Mouse (Mus musculus): Measurements from ENCODE around the gene Otulin. TPM values are rescaled to one million over a fixed set of nuclear protein-coding genes. Genes with fewer than 3 reads are reported as not detected.

The Otulin gene
- polyA plus RNA-seq, 1 experiment from 2014 or later, result 32.2 TPM

DNA sequence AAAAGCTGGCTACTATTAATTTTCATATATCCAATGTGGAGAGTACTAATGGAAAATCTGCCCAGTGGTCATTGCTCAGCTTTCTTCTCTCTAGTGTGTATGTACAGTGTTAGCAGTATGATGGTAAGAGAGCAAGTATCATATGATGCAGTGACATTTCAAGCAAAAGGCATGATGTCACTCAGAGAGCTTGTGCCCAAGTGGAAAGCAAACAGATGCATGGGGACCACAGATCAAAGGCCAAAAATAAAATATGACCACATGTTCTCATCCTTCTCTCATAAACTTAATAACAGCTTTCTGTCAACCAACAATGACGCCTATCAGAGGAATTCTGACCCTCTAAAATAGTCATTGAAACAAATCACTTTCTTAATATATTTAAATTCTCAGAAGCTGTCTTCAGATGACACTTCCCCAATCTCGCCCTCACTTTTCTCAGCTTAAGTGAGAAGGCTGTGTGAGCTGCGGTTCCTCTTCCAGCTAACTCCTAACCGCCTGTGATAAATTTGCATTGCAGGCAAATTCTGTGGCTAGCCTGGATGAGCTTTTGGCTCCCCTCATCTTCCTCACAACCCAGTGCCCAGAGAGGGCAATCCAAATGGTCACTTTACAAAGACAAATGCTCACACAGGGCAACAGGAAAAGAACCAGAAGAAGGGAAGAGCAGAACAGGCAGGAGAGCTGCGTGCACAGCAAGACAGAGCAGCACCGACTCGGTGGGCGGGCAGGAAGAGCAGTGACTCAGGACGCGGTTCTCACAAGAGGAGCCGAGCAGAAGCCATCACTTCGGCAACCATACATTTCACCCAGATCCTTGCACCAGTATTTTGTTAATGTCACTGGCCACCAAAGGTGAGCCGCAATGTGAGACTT is 5.2 kb downstream of the Otulin start:
- no peaks in the 10 kb centered on the region for H3K27me3 ChIP-seq
- no peak overlapping the region for H3K9ac ChIP-seq
- H3K27ac ChIP-seq, result no peak overlapping the region
- no peak for ATAC-seq (ENCODE audit: borderline replicate concordance, extremely low read depth, low FRiP score, low TSS enrichment)
- H3K4me3 ChIP-seq, result no peak overlapping the region
- no peaks in the 10 kb centered on the region for H3K9me3 ChIP-seq
- peaks cover 15% of the 10 kb centered on the region for H3K4me1 ChIP-seq
- 82% methylated on average over 13 of the region's 13 CpGs for WGBS
- H3K4me2 ChIP-seq, result no peak overlapping the region
- H3K36me3 ChIP-seq, result peaks cover 25% of the 10 kb centered on the region

DNA sequence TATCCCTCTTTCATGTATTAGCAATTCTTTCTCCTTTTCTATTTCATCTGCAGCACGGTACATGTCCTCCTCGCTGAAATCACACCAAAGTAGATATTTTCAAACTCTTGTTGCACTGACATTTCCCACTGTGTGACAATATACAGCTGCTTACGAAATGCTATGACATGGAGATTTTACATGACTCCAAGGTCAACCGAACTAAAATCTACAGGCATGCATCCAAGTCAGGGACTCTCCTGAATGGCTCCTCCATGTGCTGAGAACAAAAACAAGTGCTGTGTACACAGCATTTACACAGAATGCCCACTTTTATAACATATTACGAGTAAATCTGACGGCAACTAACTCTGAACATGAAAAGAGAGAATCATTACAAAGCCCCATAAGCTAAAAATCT is 7.2 kb downstream of the Otulin start:
- ATAC-seq (ENCODE audit: borderline replicate concordance, extremely low read depth, low FRiP score, low TSS enrichment), result no peak
- no peak overlapping the region for H3K27ac ChIP-seq
- H3K9ac ChIP-seq, result no peak overlapping the region
- H3K4me2 ChIP-seq, result no peak overlapping the region
- H3K4me1 ChIP-seq, result 0 out of 2 replicates have a peak, but pooled peaks cover 3% of the 10 kb centered on the region
- no peak overlapping the region for H3K4me3 ChIP-seq
- WGBS, result 71% methylated on average over 6 of the region's 6 CpGs
- peaks cover 29% of the 10 kb centered on the region for H3K36me3 ChIP-seq
- no peaks in the 10 kb centered on the region for H3K9me3 ChIP-seq
- H3K27me3 ChIP-seq, result no peaks in the 10 kb centered on the region

DNA sequence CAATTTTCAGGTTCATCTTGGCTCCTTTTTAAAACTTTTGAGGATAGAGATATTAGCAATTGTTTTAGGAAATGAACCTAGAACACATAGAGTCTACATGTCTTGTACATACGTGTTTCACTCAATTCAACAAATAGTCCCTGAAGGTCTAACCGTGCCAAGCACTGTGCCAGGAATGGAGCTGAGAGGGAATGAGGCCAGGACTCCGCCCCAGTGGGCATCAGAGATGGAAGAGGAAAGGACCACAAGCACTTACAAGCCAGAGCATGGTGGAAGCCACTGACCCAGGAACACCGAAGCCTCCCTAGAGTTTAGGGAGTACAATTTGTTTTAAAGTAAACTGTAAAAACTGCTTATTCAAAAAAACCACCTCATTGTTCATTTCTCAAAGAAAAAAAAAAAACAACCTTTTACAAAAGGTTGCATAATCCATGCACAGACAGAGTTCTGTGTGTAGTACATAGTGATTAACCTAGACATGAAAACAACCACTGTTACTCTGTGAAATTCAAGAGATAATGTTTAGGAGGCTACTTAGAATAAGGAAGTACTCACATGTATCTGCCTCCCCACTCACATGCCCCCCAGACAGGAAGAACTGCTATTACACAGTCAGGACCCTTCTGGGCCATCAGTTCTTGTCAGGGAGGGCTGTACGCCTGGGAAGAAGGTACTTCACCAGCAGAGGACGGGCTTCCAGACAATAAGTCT is 9.9 kb downstream of the Otulin start:
- H3K9ac ChIP-seq, result no peak overlapping the region
- no peak for ATAC-seq (ENCODE audit: borderline replicate concordance, extremely low read depth, low FRiP score, low TSS enrichment)
- H3K36me3 ChIP-seq, result peaks cover 29% of the 10 kb centered on the region
- H3K27ac ChIP-seq, result no peak overlapping the region
- WGBS, result 80% methylated on average over 6 of the region's 6 CpGs
- 0 out of 2 replicates have a peak, but pooled peaks cover 3% of the 10 kb centered on the region for H3K4me1 ChIP-seq
- no peak overlapping the region for H3K4me3 ChIP-seq
- no peaks in the 10 kb centered on the region for H3K27me3 ChIP-seq
- H3K9me3 ChIP-seq, result no peaks in the 10 kb centered on the region
- no peak overlapping the region for H3K4me2 ChIP-seq

DNA sequence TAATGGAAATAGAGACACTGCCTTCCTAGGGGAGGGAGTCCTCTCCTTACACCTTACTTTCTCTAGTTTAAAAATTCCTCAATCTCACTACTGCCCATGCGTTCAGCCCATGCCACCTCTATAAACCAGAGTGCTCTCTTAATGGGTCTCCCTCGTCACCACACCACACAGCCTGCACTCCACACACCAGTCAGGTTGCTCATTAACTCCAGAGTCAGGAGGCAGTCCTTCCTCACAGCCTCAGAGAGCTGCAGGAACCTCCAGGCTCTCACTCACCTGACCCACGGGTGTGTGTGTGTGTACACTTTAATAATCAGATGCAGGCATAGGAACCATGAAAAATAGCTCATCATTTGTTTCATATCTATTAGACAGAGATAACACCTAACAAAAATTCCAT is 10.8 kb downstream of the Otulin start:
- WGBS, result 63% methylated on average over 3 of the region's 3 CpGs
- H3K4me2 ChIP-seq, result no peak overlapping the region
- H3K4me3 ChIP-seq, result no peak overlapping the region
- H3K9me3 ChIP-seq, result no peaks in the 10 kb centered on the region
- no peak overlapping the region for H3K9ac ChIP-seq
- H3K27me3 ChIP-seq, result no peaks in the 10 kb centered on the region
- H3K4me1 ChIP-seq, result peaks cover 6% of the 10 kb centered on the region; the same call in 1 of the 2 replicates
- H3K27ac ChIP-seq, result no peak overlapping the region
- no peak for ATAC-seq (ENCODE audit: borderline replicate concordance, extremely low read depth, low FRiP score, low TSS enrichment)
- H3K36me3 ChIP-seq, result peaks cover 28% of the 10 kb centered on the region; the same call in 1 of the 2 replicates

DNA sequence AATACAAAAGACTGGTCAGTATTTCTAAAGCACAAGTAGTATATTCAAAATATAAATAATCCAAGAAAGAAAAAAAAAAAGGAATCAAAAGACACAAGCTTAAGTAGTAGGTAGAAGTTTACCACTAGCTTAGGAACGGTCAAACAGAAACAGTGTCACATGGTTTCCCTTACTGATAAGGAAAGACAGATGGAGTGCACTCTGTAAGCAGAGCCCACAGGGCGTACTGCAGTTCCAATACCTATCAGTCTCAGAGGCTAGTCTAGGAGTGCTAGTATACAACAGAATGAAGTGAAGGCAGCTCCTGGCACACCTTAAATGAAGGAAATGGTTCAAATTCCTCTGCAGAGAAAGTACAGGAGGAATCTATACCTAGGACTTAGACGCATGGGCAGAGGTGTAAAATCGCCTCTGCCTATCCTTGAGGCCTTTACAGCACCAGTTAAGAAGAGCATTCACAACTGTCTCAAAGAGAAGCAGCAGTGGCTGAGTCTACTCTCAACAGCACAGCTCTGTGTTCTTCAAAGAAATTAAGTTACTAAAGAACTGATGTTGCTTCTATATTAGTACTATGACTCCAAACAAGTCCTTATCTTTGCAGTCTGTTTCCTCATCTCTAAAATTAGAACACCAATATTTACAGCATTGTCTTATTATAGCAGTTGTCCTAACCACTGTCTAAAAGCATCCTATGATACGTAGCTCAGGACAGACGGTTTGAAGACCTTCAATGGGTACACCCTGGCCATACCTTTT is 11.5 kb downstream of the Otulin start:
- Histone ChIP-seq H3K27me3 (no peaks in the 10 kb centered on the region), H3K27ac (no peak overlapping the region), H3K9ac (no peak overlapping the region), H3K4me1 (peaks cover 6% of the 10 kb centered on the region; the same call in 1 of the 2 replicates), H3K9me3 (no peaks in the 10 kb centered on the region), H3K4me2 (no peak overlapping the region), H3K4me3 (no peak overlapping the region), H3K36me3 (peaks cover 32% of the 10 kb centered on the region; the same call in 1 of the 2 replicates)
- 65% methylated on average over 6 of the region's 6 CpGs for WGBS
- ATAC-seq (ENCODE audit: borderline replicate concordance, extremely low read depth, low FRiP score, low TSS enrichment), result no peak

DNA sequence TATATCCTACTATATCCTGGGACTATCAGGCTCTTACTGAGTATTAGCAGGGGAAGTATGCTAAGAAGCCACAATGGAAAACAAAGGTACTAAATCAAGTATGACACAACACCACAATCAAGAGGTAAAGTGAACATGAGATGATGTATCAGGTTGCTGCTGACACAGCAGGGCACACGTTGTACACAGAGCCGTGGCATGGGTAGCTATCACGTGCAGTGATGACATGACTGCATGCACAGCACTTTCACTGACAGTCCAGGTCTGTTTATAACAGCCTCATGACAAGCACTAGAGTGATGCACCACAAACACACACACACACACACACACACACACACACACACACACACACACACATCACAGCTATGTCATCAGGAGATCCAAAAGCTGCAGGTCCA is 13.3 kb downstream of the Otulin start:
- WGBS, result 74% methylated on average over 3 of the region's 3 CpGs
- ATAC-seq (ENCODE audit: borderline replicate concordance, extremely low read depth, low FRiP score, low TSS enrichment), result no peak

DNA sequence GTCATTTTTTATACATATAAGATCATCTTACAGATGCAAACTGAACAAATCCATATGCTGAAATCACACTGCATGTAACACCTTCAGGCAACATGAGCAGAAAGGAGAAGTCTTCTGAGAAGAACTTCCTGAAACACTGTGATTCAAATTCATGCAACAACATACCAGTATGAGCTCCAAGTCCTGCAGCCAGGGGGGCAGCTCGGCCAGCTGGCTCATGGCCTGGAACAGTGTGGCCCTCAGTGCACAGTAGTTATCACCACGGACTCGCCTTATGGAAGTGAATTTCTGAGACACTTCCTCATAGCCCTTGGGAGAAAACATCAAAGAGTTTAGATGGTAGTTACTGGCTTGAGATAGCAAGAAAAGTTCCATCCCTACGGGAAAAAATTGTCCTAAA is 14.3 kb downstream of the Otulin start:
- 43% methylated on average over 4 of the region's 4 CpGs for WGBS
- no peak overlapping the region for H3K27ac ChIP-seq
- no peak overlapping the region for H3K4me3 ChIP-seq
- H3K9ac ChIP-seq, result no peak overlapping the region
- peaks cover 6% of the 10 kb centered on the region; the same call in 1 of the 2 replicates for H3K4me1 ChIP-seq
- H3K27me3 ChIP-seq, result no peaks in the 10 kb centered on the region
- H3K4me2 ChIP-seq, result no peak overlapping the region
- H3K9me3 ChIP-seq, result no peaks in the 10 kb centered on the region
- peak; percentile 69; the same call in 1 of the 2 replicates for ATAC-seq (ENCODE audit: borderline replicate concordance, extremely low read depth, low FRiP score, low TSS enrichment)
- peaks cover 30% of the 10 kb centered on the region; the same call in 1 of the 2 replicates for H3K36me3 ChIP-seq

More for the DNA sequence above, 13.3 kb downstream of the Otulin start:
- Histone ChIP-seq H3K27ac (no peak overlapping the region), H3K9ac (no peak overlapping the region), H3K36me3 (peaks cover 28% of the 10 kb centered on the region; the same call in 1 of the 2 replicates), H3K4me1 (peaks cover 6% of the 10 kb centered on the region; the same call in 1 of the 2 replicates), H3K4me2 (no peak overlapping the region), H3K4me3 (no peak overlapping the region), H3K9me3 (no peaks in the 10 kb centered on the region), H3K27me3 (no peaks in the 10 kb centered on the region)

DNA sequence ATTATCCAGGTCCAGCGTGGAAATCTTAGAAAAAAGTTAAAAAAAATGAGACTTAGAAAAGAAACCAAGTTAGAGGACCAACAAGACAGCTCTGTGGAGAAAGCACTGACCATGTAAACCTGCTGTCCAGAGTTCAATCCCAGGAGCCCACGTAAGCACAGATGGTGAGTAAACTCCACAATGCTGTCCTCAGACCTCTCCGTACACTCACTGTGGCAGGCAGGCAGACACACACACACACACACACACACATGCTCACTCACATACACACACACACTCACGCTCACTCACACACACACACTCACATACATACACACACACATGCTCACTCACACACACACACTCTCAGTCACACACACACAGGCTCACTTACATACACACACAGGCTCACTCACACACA is 17.2 kb downstream of the Otulin start:
- no peak overlapping the region for H3K27ac ChIP-seq

DNA sequence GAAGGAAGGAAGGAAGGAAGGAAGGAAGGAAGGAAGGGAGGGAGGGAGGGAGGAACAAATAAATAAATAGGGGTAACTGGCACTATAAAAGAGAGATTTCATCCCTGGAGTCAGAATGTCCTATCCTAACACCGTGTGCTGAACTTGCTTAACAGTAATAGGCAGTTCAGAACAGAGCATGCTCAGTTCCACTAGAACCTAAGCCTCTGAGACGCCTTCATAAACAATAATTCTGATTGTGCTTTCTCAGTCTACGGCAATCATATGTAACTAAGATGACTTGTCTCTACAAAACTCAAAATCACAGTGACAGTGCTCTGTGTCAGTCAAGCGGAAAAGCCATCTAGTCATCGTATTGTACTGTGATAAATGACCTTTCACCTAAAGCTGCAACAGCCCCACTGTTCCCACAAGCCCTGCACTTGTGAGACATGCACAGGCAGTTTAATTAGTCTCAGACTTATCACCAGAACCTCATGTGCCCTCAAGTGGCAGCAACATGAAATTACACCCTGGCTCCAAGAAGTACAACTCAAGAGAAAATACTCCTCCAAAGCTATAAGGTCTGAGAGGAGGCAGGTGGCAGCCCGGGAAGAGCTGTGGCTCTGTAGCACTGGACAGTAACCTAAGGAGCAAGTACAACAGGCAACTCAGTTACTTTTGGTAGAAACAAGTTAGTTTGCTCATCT is 17.8 kb downstream of the Otulin start:
- 45% methylated on average over 6 of the region's 6 CpGs for WGBS
- Histone ChIP-seq H3K27me3 (no peaks in the 10 kb centered on the region), H3K27ac (no peak overlapping the region), H3K9ac (no peak overlapping the region), H3K9me3 (no peaks in the 10 kb centered on the region), H3K4me3 (no peak overlapping the region), H3K36me3 (peaks cover 38% of the 10 kb centered on the region), H3K4me1 (peaks cover 6% of the 10 kb centered on the region; the same call in 1 of the 2 replicates), H3K4me2 (no peak overlapping the region)
- no peak for ATAC-seq (ENCODE audit: borderline replicate concordance, extremely low read depth, low FRiP score, low TSS enrichment)

More for the DNA sequence above, 17.2 kb downstream of the Otulin start:
- 92% methylated on average over 4 of the region's 4 CpGs for WGBS
- Histone ChIP-seq H3K9ac (no peak overlapping the region), H3K4me3 (no peak overlapping the region), H3K4me1 (peaks cover 6% of the 10 kb centered on the region; the same call in 1 of the 2 replicates), H3K36me3 (peaks cover 42% of the 10 kb centered on the region), H3K4me2 (no peak overlapping the region), H3K27me3 (no peaks in the 10 kb centered on the region), H3K9me3 (no peaks in the 10 kb centered on the region)
- no peak for ATAC-seq (ENCODE audit: borderline replicate concordance, extremely low read depth, low FRiP score, low TSS enrichment)

DNA sequence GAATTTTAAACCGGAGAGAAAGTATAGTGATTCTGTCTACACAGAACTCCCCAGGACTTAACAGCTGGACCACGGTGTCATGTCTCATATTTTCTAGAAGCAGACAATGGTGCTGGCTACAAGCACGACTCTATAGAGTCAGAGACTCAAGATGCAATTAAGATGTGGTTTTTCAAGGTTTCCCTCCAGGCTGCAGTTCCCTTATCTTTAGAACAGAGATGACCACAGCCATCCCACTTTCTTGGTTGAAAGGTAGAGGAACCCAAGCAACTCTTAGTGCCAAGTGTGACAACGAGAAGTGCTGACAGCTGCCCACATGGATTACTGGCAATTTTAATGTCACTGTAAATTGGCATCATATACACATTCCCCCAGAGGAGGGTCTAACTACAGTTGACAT is 20.9 kb downstream of the Otulin start:
- Histone ChIP-seq H3K4me3 (no peak overlapping the region), H3K36me3 (peaks cover 56% of the 10 kb centered on the region), H3K4me2 (no peak overlapping the region), H3K27me3 (no peaks in the 10 kb centered on the region), H3K4me1 (no peaks in the 10 kb centered on the region), H3K9me3 (no peaks in the 10 kb centered on the region), H3K9ac (no peak overlapping the region), H3K27ac (no peak overlapping the region)
- no peak for ATAC-seq (ENCODE audit: borderline replicate concordance, extremely low read depth, low FRiP score, low TSS enrichment)
- 75% methylated on average over 4 of the region's 4 CpGs for WGBS

DNA sequence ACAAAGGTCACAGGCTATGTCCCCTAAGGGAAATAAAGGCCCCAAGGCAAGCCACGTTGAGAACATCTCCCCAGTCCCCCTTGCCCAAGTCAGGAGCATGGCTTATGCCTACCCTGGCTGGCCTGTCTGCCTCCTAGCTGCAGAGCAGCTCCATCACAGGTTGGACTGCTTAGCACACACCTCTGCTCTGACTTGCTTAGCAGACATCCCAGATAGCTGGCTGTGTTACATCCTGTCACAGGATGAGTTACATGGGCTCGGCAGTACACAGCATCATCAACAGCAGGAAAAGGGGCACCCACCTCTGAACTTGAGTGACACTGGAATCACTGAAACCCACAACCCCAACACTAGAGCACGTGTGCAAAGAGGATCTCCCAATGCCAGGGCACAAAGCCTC is 25.2 kb downstream of the Otulin start:
- H3K4me2 ChIP-seq, result no peak overlapping the region
- no peaks in the 10 kb centered on the region for H3K4me1 ChIP-seq
- peaks cover 44% of the 10 kb centered on the region for H3K36me3 ChIP-seq
- H3K9me3 ChIP-seq, result no peaks in the 10 kb centered on the region
- H3K9ac ChIP-seq, result no peak overlapping the region
- ATAC-seq (ENCODE audit: borderline replicate concordance, extremely low read depth, low FRiP score, low TSS enrichment), result no peak
- 63% methylated on average over 3 of the region's 3 CpGs for WGBS
- no peaks in the 10 kb centered on the region for H3K27me3 ChIP-seq
- H3K4me3 ChIP-seq, result no peak overlapping the region
- H3K27ac ChIP-seq, result no peak overlapping the region

All from lung, embryonic 15.5 days (tissue).